Mouse (Mus musculus) bone marrow macrophage, adult 2 months (primary cell): Measurements from ENCODE around the gene Cnga3. TPM values are rescaled to one million over a fixed set of nuclear protein-coding genes. Genes with fewer than 3 reads are reported as not detected.
A peak's percentile ranks its signal among the peaks of the same experiment; 100 is the strongest.

Experiments used
- H3K27ac ChIP-seq: 2 replicates; pipeline ENCODE4 v1.5.1; 2012; ENCODE audit warnings: low read depth, low read length; ENCODE audit not compliant: insufficient read depth
- H3K4me1 ChIP-seq: 2 replicates; pipeline ENCODE4 v1.6.1; 2012; ENCODE audit warnings: low read length; ENCODE audit not compliant: control insufficient read depth, insufficient read depth
- H3K4me3 ChIP-seq: 2 replicates; pipeline ENCODE4 v1.5.1; 2012; ENCODE audit warnings: mild to moderate bottlenecking, low read length, moderate library complexity; ENCODE audit not compliant: insufficient read depth
- CTCF ChIP-seq: IDR thresholded peaks from 2 replicates; pipeline ENCODE4 v1.5.1; 2012; ENCODE audit warnings: low read depth, mild to moderate bottlenecking, low read length, moderate library complexity
- POLR2A ChIP-seq: IDR thresholded peaks from 2 replicates; pipeline ENCODE4 v1.6.1; 2012; ENCODE audit warnings: mild to moderate bottlenecking, low read depth, low read length, borderline replicate concordance
- polyA plus RNA-seq: library from polyadenylated mRNA; stranded (reverse); fragments of >200 nt; gene quantifications from 2 replicates; pipeline ENCODE4 v1.2.4, GENCODE M21; 2012; ENCODE audit not compliant: missing spikeins, insufficient read depth, insufficient read length

The Cnga3 gene
- polyA plus RNA-seq, 1 experiment, result not detected

DNA sequence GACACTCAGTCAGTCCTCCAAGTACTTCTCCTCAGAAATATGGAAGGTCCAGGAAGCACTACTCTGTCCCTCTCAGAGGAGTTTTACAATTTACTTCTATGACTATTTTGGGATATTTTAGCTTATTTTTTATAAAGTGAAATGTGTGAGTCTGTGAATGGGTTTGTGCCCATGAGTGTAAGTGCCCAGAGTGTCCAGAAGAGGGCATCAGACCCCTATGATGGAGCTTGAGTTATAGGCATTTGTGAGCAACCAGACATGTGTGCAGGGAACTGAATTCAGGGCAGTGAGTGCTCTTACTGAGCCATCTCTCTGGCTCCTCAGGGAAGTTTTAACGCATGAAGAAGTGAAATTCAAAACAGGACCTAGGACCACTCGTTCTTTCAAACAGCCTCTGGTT lies 44.2 kb downstream of the Cnga3 start:
- Histone ChIP-seq H3K27ac (no peak overlapping the region), H3K4me1 (no peaks in the 10 kb centered on the region), H3K4me3 (no peak overlapping the region)
- no peak for TF ChIP-seq CTCF
- no peak for TF ChIP-seq POLR2A

DNA sequence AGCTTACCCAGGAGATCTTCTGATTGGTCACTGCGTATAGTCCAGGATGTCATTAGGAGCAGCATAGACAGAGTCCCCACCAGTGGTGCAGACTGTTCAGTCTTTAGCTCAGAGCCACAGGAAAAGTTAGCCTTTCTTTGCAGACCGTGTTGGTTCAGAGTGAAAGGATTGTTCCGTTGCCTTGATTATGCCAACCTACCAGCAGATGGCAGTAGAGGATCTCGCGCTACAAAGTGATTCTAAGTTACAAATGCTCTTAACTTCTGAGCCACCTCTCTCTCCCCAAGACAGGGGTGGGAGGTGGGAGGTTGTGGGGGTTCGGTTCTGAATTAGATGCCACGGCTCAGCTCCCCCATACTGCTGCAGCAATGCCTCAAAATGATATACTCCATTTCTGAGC lies 58.2 kb downstream of the Cnga3 start:
- TF ChIP-seq POLR2A, result no peak
- TF ChIP-seq CTCF, result peak; percentile 55
- Histone ChIP-seq H3K27ac (no peak overlapping the region), H3K4me1 (no peaks in the 10 kb centered on the region), H3K4me3 (no peak overlapping the region)

DNA sequence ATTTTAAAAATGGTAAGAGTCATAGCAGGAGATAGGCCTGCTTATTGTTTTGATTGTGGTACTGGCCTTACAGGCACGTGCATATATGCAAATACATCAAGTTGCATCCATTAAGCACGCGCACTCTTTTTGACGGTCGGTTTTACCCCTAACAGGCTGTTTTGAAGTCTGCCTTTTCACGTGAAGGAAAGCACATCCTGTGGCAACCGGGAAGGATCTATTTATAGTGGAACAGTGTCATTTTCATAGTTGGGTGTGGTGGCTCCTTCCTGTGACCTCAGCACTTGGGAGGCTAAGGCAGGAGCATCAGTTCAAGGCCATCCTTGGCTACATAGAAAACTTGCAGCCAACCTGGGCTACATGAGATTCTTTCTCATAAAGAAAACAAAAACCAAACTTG lies 72.3 kb downstream of the Cnga3 start:
- H3K4me1 ChIP-seq, result no peaks in the 10 kb centered on the region
- TF ChIP-seq POLR2A (no peak), CTCF (no peak)
- H3K27ac ChIP-seq, result no peak overlapping the region
- H3K4me3 ChIP-seq, result no peak overlapping the region

DNA sequence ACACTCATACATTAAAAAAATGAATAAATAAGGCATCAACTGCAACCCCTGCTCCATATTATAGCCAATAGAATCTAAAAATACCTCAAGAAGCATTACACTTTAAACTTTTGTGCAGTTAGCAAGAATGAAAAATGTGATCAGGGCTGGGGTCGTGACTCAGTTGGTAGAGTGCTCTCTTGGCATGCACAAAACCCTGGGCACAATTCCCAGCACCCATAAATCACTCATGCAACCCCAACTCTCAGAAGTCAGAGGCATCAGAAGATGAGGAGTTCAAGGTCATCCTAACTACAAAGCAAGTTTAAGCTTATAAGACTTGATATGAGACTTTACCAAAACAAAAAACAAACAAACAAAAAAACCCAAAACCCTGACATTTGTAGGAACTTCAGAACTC lies 73.5 kb downstream of the Cnga3 start:
- TF ChIP-seq POLR2A (no peak), CTCF (no peak)
- no peak overlapping the region for H3K4me3 ChIP-seq
- H3K27ac ChIP-seq, result no peak overlapping the region
- no peaks in the 10 kb centered on the region for H3K4me1 ChIP-seq

DNA sequence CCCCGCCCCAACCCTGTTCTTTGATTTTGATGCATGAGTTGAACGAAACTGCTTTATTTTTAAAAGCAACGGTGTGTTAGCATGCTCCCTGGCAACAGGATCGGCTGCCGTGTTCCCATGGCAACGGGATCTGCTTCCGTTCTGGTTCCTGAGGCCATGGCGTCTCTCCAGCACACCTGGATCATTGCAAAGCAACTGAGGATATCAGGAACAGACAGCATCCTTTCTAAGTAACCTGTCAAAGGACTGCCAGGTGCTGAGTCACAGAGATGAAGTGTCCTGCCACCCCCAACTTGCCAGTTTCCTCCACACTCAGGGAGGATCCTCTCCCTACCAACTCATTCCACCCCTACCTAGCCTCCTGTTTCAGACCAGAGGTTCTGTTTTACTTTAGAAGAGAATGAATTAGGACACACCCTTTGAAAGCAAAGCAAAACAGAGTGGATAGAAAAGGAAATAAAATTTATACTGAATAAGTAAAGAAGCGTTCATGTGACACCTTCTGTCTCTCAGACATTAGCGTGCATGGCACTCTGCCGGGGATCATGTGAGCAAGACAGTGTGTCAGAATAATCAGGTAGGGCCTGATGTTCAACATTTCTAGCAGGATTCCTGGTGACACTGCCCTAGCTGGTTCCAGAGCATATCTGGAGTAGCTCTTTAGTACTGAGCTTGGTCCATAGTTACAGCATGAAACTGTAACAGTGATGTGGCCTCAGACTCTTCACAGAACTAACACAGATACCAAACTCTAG lies 74.1 kb downstream of the Cnga3 start:
- H3K27ac ChIP-seq, result no peak overlapping the region

DNA sequence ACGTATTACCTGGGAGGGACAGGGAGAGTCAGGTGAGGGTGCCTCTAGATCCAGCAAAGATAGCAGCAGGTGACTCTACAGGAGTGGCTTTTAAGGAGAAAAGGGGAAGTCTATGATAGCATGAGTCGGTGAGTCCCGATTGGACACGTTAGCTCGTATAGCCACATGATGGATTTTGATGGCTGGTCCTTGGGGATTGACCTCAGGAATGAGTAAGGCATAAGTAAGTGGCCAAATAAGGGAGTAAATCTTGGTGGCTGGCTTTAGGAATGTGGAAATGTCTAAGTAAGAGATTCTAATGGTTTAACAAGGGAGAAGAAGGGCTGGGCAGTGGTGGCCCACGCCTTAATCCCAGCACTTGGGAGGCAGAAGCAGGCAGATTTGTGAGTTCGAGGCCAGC lies 74.7 kb downstream of the Cnga3 start:
- no peak overlapping the region for H3K27ac ChIP-seq
- H3K4me1 ChIP-seq, result no peaks in the 10 kb centered on the region
- no peak for TF ChIP-seq POLR2A
- no peak for TF ChIP-seq CTCF
- no peak overlapping the region for H3K4me3 ChIP-seq

More for the DNA sequence above, 74.1 kb downstream of the Cnga3 start:
- no peak overlapping the region for H3K4me3 ChIP-seq
- TF ChIP-seq POLR2A (no peak), CTCF (no peak)
- H3K4me1 ChIP-seq, result no peaks in the 10 kb centered on the region

DNA sequence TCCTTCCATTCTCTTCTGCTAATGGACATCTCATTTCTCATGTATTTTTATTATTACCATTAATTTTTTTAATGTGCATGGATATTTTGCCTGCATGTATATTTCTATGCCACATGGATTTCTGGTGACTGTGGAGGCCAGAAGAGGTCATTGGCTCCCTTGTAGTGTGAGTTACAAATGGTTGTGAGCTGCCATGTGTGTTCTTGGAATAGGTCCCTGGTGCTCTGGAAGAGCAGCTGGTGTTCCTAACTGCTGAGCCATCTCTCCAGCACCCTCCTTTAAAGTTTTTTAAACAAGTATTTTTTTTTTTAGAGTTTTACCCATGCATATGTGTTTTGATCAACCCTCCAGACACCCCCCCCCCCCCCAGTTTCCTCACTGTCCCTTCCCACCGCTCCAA lies 82.2 kb downstream of the Cnga3 start:
- Histone ChIP-seq H3K4me1 (peaks cover 13% of the 10 kb centered on the region), H3K27ac (no peak overlapping the region), H3K4me3 (no peak overlapping the region)
- TF ChIP-seq CTCF (no peak), POLR2A (no peak)

DNA sequence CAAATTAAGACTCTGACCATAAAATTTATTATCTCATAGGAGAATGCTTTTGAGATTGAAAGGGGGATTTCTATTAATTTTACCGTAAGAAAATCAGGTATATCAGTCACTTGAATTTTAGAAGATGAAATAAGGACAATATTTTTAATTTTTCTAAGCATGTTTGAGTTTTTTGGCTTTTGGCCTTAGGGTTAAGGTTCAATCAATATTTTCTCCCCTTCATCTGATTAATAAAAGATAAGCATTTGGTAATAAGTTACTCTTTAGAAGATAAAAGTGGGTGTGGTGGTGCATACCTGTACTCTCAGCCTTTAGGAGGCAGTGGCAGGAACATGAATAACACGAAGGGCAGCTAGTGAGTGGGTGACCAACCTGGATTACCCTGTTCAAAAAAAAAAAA lies 84.7 kb downstream of the Cnga3 start:
- H3K4me3 ChIP-seq, result no peak overlapping the region
- TF ChIP-seq POLR2A (no peak), CTCF (no peak)
- no peak overlapping the region for H3K27ac ChIP-seq
- peaks cover 21% of the 10 kb centered on the region for H3K4me1 ChIP-seq

DNA sequence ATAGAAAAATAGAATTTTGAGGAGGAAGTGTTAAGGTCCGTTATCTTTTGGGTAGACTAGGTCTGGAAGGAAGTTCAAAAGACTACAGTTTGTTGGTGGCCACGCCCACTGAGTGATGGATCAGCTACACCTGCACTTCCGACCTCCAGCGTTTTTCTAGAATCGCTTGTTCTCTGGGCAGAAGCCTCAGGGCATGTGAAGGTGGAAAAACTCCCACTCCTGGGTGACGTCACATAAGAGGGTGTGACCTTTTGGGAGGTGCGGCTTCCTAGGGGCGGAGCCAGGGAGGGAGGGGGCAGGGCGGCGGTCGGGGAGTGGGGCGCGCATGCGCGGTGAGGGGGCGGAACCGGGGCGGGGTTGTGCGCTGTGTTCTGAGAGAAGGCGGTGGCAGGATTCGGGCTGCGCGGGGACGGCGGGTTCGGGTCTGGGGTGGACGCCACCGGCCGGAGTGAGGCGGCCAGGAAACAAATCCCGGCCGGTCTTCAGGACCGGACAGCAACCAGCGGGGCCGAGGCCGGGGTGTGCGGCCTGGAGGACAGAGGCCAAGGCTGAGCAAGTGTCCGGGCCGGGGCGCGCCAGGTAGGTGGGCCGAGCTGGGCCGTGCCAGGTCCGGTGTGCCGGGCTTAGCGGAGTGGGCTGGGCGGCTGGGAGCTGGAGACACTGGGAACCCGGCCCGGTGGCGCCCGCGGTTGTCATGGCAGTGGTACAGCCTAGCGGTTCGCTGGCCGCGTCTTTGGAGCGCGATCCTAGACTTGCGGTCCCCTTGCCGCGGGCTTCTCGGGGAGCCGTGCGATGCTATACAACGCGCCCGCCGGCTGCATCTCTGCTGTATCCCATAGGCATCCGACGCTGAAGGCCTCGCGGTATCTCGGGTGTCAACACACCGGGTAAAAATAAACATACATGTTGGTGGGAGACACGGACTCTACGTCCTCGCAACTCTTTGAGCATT lies 85.6 kb downstream of the Cnga3 start, which contains the start of gene Inpp4a:
Gene Inpp4a (plus strand): TSS at position 326 of the 952 bp plus-strand sequence.
- Histone ChIP-seq H3K27ac (peak within 1 kb of the TSS; percentile 68), H3K4me3 (peak within 1 kb of the TSS; percentile 73), H3K4me1 (peaks cover 21% of the 10 kb centered on the region)
- TF ChIP-seq CTCF (no peak), POLR2A (no peak; the same call in 1 of the 2 replicates)

DNA sequence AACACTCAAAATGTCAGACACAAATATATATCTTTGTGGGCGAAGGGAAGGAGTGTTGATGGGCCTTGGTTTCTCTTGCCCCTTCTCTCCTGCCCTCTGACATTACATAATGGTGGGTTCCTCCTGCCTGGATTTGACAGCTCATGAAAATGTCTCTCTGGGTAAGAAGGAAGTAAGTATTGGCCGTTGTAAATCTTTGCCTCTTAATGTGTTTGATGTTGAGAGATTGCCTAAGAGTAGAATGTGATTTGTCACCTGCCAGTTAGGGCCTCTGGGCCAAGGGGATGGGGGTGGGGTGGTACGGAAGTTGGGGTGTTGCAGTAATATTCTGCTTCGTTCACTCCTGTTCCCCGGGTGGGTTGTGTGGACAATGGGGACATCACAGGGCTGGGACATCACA lies 86.4 kb downstream of the Cnga3 start:
- Histone ChIP-seq H3K4me3 (peak overlapping the region; percentile 73), H3K4me1 (peaks cover 23% of the 10 kb centered on the region), H3K27ac (peak overlapping the region; percentile 68)
- no peak for TF ChIP-seq POLR2A
- TF ChIP-seq CTCF, result no peak
